Mouse (Mus musculus): ENCODE results near the gene BC029722. TPM values are rescaled to one million over a fixed set of nuclear protein-coding genes. Genes with fewer than 3 reads are reported as not detected.

Gene BC029722
- polyA plus RNA-seq, 1 experiment: 31.9 TPM

DNA sequence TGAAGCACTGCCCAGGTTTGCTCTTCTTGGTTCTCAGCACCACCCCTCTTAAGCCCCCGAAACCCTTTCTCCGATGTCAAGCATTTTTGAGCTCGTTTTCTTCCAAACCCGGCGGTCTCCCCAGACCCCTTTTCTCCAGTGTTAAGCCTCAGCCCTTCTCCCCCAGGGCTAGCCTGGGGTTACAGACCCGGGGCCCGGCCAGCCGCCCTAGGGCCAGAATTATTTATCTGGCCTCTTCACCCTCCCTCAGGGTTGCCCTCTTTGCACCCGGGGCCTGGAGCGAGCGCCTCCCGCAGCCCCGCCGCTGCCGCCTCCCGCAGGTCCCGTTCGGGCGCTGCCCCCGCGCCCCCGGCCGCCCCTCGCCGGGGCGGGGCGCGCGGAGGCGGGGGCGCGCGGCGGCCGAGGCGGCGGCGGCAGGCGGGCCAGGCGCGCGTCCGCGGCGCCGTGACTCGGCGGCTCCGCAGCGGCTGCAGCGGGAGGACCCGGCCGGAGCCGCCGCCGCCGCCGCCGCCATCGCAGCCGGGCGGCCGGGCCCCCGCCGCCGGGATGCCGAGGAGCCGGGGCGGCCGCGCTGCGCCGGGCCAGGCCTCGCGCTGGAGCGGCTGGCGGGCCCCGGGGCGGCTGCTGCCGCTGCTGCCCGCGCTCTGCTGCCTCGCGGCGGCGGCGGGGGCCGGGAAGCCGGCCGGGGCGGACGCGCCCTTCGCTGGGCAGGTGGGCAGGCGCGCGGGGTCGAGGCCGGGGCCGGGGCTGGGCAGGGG lies 44.1 kb downstream of the BC029722 start, which contains the start of gene Mmp24:
Mmp24 (plus strand) TSS at position 416 of the 758 bp plus-strand sequence.
- no peaks in the 10 kb centered on the region for H3K4me1 ChIP-seq (ENCODE audit: control insufficient read depth, insufficient read depth, insufficient read length)
- WGBS: 17% methylated on average over 100 of the region's 100 CpGs
- no peak within 1 kb of the TSS for H3K4me3 ChIP-seq (ENCODE audit: extremely low read depth, insufficient read depth, insufficient read length)
- TF ChIP-seq CTCF (IDR thresholded peaks at IDR 0.05; ENCODE audit: extremely low read depth, insufficient read depth, insufficient read length, insufficient replicate concordance) (no peak), POLR2A (IDR thresholded peaks at IDR 0.05; ENCODE audit: low read depth, low read length) (no peak)
- no peak within 1 kb of the TSS for H3K27ac ChIP-seq (ENCODE audit: insufficient read depth, low read length)
- no peak for DNase-seq (ENCODE audit: low read depth in 1 of 2, low spot score in 2 of 2)
- H3K36me3 ChIP-seq (ENCODE audit: control insufficient read depth, insufficient read depth, low read length): no peaks in the 10 kb centered on the region
- peaks cover 21% of the 10 kb centered on the region for H3K27me3 ChIP-seq (ENCODE audit: control insufficient read depth, insufficient read depth, low read length)

DNA sequence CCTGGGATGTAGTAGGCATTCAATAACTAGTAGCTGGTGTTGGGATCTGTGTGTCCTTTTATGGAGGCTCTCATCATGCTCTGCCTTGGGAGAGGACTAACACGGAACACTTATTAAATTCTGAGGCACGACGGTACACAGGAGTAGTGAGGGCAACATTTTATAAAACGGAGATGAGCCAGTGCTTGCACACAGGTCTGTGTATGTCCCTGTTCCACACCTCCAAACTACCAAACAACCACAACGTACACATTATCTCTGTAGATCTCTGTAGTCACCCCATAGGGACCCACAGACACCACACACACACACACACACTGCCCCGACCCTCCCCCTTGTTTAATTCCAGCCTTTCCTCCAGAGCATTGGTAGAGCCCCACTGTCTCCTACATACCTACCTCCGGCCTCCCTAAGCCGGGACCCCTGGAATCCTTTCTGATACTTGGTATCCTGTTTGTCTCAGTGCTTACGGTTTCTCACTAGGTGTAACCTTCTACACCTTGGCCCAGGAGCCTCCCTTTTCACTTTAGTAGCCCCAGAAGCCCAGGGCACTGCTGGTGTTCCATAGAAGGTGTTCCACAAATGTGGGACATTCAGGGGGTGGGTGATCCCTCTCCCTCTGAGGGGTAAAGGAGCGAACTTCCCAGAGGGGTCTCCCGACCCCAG lies 44.8 kb downstream of the BC029722 start:
- no peak for DNase-seq (ENCODE audit: low read depth in 1 of 2, low spot score in 2 of 2)
- no peak overlapping the region for H3K27ac ChIP-seq (ENCODE audit: insufficient read depth, low read length)
- TF ChIP-seq POLR2A (IDR thresholded peaks at IDR 0.05; ENCODE audit: low read depth, low read length): no peak
- no peak for TF ChIP-seq CTCF (IDR thresholded peaks at IDR 0.05; ENCODE audit: extremely low read depth, insufficient read depth, insufficient read length, insufficient replicate concordance)
- 60% methylated on average over 11 of the region's 11 CpGs for WGBS
- no peak overlapping the region for H3K4me3 ChIP-seq (ENCODE audit: extremely low read depth, insufficient read depth, insufficient read length)
- peaks cover 21% of the 10 kb centered on the region for H3K27me3 ChIP-seq (ENCODE audit: control insufficient read depth, insufficient read depth, low read length)
- H3K36me3 ChIP-seq (ENCODE audit: control insufficient read depth, insufficient read depth, low read length): no peaks in the 10 kb centered on the region
- H3K4me1 ChIP-seq (ENCODE audit: control insufficient read depth, insufficient read depth, insufficient read length): no peaks in the 10 kb centered on the region

GRCm38 (mm10) chr2:155773664-155774063 lies 45.6 kb downstream of the BC029722 start:
- no peaks in the 10 kb centered on the region for H3K36me3 ChIP-seq (ENCODE audit: control insufficient read depth, insufficient read depth, low read length)
- H3K4me1 ChIP-seq (ENCODE audit: control insufficient read depth, insufficient read depth, insufficient read length): no peaks in the 10 kb centered on the region
- H3K27me3 ChIP-seq (ENCODE audit: control insufficient read depth, insufficient read depth, low read length): peaks cover 21% of the 10 kb centered on the region
- DNase-seq (ENCODE audit: low read depth in 1 of 2, low spot score in 2 of 2): no peak
- TF ChIP-seq CTCF (IDR thresholded peaks at IDR 0.05; ENCODE audit: extremely low read depth, insufficient read depth, insufficient read length, insufficient replicate concordance): no peak
- TF ChIP-seq POLR2A (IDR thresholded peaks at IDR 0.05; ENCODE audit: low read depth, low read length): no peak
- WGBS: 72% methylated on average over 4 of the region's 4 CpGs
- H3K27ac ChIP-seq (ENCODE audit: insufficient read depth, low read length): no peak overlapping the region
- H3K4me3 ChIP-seq (ENCODE audit: extremely low read depth, insufficient read depth, insufficient read length): no peak overlapping the region

Other genes starting within 250 kb of the BC029722 start
- gene Gss, start 226.6 kb downstream of the BC029722 start, polyA plus RNA-seq (2012; rRNA removed): 9.9 and 11.3 TPM in 2 replicates
- 0.04 TPM in 2 replicates for gene Myh7b, start 208.2 kb downstream of the BC029722 start, polyA plus RNA-seq (2012; rRNA removed)
- 144 and 162 TPM in 2 replicates for gene Trpc4ap, start 127.0 kb downstream of the BC029722 start, polyA plus RNA-seq (2012; rRNA removed)
- 65.0 and 70.8 TPM in 2 replicates for gene Edem2, start 90.0 kb downstream of the BC029722 start, polyA plus RNA-seq (2012; rRNA removed)
- not detected in 2 replicates for gene Gm17581, start 83.6 kb downstream of the BC029722 start, polyA plus RNA-seq (2012; rRNA removed)
- 9.0 and 10.5 TPM in 2 replicates for gene Procr, start 68.3 kb downstream of the BC029722 start, polyA plus RNA-seq (2012; rRNA removed)
- 0.01 TPM in 1 of 2 replicates, not detected in the other for gene Mmp24, start 44.1 kb downstream of the BC029722 start, polyA plus RNA-seq (2012; rRNA removed)
- 77.0 and 90.7 TPM in 2 replicates for gene Eif6, start 7.5 kb upstream of the BC029722 start, polyA plus RNA-seq (2012; rRNA removed)
- gene Fam83c, start 15.4 kb upstream of the BC029722 start, polyA plus RNA-seq (2012; rRNA removed): not detected in 2 replicates
- gene Uqcc1, start 110.9 kb upstream of the BC029722 start, polyA plus RNA-seq (2012; rRNA removed): 8.7 and 12.1 TPM in 2 replicates
- gene Gm15557, start 121.3 kb upstream of the BC029722 start, polyA plus RNA-seq (2012; rRNA removed): not detected in 2 replicates
- not detected in 2 replicates for gene Gdf5, start 125.9 kb upstream of the BC029722 start, polyA plus RNA-seq (2012; rRNA removed)
- gene Cep250, start 137.0 kb upstream of the BC029722 start, polyA plus RNA-seq (2012; rRNA removed): 13.8 and 16.7 TPM in 2 replicates
- 0.84 and 0.93 TPM in 2 replicates for gene 6430550D23Rik, start 188.6 kb upstream of the BC029722 start, polyA plus RNA-seq (2012; rRNA removed)
- gene Ergic3, start 188.6 kb upstream of the BC029722 start, polyA plus RNA-seq (2012; rRNA removed): 119 and 144 TPM in 2 replicates
- gene Fer1l4, start 233.5 kb upstream of the BC029722 start, polyA plus RNA-seq (2012; rRNA removed): not detected in 2 replicates
- 0.74 and 0.90 TPM in 2 replicates for gene Spag4, start 245.7 kb upstream of the BC029722 start, polyA plus RNA-seq (2012; rRNA removed)